Mouse (Mus musculus) induced T-regulatory cell, adult 2 months (primary cell): ENCODE results near the gene Rpl7a.

ENCODE experiments used
- DNase-seq: peaks from one replicate; pipeline ENCODE4 v3.0.0-alpha.2; 2012; ENCODE audit warnings: low read depth

Gene Rpl7a

DNA sequence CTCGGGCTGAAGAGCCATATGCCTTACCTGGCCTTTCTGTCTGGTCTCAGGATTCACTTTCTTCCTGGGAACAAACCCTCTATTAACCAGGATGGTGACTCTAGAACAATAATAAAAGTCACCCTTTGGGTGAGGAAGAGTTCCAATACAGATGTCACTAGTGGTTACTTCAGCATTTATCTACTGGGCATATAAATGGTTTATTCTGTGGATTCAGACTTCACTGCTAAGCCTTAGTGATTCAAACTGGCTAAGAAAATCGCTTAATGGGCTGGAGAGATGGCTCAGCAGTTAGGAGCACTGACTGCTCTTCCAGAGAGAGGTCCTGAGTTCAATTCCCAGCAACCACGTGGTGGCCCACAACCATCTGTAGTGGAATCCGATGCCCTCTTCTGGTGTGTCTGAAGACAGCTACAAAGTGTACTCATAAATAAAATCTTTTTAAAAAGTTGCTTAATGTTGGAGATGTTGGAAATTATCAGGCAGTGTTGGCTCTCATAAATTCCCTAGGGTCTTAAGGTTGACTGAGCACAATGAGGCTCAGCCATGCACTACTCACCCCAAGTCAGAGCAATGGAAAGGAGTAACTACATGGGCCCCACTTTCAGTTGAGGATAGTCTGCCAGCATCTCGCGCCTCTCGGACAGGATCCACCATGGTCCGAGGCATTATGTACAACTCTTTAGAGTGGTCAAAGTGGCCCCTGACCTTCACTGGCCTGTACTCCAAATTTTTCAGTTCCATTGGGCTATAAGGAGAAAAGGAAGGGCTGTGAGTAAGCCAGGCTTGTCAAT is 3.8 kb downstream of the Rpl7a start:
- no peak for DNase-seq

DNA sequence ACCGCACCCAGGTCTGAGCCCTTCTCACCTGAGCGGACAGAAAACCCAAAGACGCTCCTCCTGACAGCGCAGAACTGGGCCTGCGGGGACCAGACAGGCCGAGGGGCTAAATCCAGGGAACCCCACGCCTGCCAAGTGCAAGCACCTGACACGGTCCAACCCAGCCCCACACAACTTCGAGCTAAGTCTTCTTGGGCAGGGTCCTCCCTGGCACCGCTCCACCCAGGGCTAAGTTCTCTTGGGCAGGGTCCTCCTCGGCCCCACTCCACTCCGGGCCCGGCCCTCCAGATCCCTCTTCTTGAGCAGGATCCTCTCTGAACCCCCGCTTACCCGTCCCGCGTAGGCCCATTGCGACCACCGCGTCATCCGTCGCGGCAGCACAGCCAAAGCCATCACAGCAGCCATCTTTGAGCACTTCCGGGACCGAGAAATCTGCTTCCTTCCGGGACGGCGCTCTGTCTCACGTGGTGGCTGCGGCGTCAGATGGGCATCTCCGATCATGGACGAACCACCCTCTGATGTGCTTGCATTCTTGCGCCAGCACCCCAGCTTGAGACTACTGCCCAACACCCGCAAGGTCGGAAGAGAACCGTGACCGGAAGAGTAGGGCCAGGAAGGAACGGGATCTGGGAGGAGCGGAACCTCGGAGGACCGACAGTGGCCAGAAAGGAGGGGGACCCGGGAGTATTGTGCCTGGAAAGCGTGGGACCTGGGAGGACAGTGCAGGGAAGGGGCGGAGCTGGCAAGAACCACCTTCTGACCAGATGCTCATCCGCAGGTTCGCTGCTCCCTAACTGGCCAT is 5.6 kb downstream of the Rpl7a start, which contains the start of the genes Surf2 and Surf1:
Gene Surf2, plus strand, starts transcription at position 441 of the 802 bp plus-strand sequence.
Gene Surf1, minus strand, starts transcription at position 604 of the 802 bp plus-strand sequence.
- peak; percentile 92 for DNase-seq

DNA sequence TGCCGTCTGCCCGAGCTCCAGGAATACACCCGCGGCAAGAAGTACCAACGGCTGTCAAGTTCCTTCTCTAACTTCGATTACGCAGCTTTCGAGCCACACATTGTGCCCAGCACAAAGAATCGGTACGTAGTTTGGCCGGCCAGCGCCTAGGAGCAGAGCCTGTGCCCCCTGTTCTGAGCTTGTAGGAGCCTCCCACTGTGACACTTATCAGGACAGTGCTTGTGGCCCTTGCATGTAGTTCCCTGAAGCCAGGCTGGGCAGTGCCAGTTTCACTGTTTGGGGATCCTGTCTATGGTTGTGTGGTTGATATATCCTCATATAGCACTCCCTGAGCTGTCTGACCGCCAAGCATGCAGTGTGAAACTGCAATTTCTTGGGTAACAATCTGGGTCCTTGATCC is 6.2 kb downstream of the Rpl7a start:
- DNase-seq, result no peak

DNA sequence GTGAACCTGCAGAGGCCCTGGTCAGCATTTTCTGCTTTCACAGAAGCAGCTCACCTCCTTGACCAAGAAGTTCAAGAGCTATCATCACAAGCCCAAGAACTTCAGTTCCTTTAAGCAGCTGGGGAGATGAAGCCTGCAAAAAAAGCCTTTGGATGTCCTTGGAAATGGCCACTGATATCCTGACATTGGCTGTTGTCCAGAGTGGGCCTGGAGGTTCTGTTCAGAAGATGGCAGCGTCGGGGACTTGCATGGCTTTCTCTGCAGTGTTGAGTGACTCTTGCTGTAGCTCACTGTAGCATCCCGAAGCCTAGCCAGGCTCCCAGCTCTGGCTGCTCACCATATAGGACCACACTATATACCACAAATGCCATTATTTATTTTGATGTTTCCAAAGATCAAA is 9.1 kb downstream of the Rpl7a start:
- no peak for DNase-seq

DNA sequence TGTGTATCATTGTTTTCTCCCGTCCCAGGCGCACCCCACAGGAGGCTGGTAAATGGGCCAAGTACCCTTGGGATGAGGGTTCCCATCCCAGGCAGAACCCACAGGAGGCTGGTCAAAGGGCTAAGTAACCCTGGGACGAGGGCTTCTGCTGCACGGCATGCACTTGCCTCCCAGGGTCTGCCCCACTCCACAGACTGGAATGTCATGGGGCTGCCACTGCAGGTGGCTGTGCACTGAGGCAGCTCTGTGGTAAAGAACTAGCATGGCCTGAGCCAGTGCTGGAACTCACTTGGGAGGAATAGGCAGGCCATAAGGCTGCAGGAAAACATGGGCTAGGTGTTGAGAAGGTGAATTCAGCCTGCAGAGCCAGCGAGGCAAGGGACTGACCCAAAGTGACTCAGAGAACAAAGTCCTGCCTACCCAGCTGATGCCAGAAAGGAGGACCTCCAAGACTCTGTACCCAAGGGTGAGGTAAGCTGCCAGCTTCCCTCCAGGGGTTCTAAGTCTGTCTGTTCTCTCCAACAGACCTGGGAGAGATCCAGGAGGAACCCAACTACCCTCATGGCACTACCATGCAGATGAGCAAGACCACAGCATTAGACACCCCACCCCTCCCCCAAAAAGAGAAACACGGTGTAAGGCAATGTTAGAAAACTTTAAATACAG is 9.8 kb downstream of the Rpl7a start:
- no peak for DNase-seq

DNA sequence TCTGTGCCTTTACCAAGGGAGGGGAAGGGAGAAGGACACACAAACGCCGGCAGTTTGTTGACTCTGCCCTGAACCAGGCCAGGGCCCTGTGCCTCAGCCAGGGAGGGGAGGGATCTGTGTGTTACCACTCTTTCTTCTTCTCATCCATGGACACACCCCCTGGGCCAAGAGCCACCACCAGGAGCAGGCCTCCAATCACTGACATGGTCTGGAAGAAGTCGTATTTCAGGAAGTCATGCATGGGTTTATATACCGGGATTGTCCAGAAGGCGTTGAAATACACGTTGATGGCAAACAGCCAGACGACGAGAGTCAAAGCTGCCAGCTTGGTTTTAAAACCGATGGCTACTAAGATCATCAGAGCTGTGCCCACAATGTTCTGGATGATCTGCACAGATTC is 11.2 kb downstream of the Rpl7a start:
- DNase-seq, result no peak

DNA sequence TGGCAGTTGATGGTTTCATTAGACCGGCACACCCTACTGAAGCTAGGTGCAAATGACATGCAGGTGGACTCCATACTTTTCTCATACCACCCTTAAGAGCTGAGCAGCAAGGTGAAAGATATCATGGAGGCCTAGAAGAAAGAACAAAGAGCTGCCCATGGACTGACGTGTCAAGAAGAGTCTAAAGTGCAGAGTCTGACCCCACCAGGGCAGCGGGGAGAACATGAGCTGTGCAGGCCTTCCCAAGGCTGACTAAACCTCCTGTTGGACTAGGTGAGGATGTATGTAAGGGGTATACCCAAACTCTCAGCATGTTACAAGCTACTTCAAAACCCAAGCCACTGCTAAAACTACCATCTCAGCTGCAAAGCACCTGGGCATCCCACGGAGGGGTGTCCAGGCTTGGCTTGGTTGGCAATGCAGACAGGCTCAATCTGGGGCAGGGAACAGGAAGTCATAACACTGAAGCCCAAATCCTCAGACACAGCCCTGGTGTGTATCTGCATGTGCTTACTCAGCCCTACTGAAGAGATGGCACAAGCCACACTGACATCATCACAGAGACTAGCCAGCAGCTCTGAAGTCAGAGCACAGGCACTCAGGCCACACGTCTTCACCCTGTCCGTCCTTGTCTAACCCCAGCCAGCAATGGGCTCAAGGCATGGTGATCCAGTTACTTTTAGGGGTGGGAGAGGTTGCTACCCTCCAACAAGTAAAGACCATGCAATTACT is 17.3 kb downstream of the Rpl7a start:
- DNase-seq, result no peak

DNA sequence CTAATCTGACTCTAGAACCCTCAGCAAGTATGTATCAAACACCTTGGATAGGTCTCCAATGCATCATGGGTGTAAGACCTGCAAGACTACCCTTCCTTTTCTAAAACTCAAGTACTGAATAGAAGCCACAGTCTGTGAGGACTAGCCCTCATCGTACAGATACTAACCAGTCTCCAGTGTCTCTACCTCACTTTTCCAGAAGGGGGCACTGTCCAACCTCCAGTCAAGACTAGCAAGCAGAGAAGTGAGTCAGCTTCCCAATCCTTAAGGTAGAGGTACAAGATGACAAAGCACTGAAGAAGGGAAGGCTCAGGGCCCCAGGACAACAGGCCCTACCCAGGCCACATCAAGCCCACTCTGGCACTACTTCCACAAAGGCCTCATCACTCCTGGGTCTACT is 19.8 kb downstream of the Rpl7a start:
- peak; percentile 86 for DNase-seq

DNA sequence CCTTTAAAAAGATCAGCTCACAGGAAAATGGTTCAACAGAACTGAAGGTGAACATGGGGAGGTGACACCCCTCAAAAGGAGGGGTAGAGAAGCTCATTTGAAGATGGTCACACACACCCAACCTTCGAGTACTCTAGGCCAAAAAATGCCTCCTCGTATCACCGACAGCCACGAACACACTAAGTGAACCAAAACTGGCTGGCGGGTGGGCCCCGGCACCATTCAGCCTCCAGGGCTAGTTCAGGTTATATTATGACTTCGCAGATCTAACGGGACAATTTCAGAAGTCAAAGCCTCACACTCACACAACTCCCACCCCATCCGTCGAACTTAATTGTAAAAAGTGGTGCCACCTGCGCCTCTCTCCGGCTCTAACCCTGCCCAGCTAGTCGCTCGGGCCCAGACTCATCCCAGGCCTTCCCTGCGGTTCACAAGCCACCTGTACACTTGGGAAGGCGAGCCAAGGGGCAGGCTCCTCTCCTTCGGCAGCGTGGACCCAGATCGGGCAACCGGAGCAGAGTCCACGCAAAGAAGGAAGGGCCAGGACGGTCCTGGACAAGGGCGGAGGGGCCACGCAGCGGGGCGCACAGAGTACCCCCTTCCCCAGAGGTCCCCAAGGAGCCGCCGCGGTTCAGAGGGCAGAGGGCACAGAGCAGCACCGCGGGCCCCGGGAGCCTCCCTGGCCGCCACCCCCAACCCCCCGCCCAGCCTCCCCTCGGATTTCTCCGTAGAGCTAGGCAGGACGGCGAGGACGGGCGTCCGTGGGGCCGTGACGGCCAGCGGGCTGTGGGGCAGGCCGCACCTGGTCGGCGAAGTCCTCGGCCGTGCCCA is 22.1 kb downstream of the Rpl7a start:
- peak; percentile 54 for DNase-seq

DNA sequence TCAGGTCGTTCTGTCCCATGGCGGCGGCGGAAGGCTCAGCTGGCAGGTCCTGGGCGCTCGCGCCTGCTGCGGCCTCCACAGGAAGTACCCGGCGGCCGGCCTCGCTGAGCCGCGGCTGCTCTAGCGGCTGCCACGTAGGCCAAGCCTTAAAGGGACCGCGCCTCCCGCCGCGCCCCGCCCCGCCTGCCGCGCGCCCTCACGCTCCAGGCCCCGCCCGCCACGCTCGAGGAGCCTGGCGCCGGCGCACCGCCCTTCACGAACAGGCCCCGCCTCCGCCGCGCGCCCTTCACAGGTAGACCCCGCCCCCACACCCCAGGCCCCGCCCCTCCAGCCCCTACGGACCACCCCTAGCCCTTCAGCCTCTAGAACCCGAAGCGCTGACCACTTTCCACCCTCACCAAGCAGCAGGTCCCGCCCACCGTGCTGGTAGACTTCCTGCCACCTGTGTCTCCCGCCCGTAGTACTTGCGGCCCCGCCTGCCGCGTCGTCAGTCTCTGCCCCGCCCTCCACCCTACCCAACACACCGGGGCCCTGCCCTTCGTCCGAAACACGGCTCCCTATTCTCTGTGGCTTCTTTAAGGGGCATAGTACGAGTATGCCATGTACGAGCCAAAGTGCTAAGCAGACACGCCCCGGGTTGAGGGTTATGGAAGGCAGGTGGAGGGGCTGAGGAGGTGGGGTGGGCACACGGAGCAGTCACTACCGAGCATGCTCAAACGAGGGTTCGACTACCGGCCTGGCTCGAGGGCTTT is 22.9 kb downstream of the Rpl7a start, which contains the start of the genes Surf4 and Stkld1:
Gene Surf4, minus strand, starts transcription at position 625 of the 752 bp plus-strand sequence.
Gene Stkld1, plus strand, starts transcription at position 744 of the 752 bp plus-strand sequence.
- peak; percentile 96 for DNase-seq

DNA sequence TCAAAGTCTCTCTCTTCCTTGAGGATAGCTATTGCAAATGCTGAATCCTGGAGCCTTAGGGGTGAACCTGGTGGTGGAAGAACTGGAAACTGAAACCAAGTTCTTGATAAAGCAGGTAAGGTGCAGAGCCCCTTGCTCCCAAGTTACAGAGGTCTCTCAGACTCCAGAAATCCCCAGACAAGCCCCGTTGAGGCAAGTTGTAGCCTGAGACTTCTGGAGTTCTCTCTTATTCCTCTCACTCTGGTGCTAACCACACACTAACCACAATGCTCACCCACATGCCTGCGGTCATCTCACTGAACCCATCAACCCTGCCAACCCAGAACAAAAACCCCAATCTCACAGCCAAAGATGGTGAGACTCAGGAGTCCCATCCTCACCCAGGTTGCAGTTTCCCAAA is 24.7 kb downstream of the Rpl7a start:
- peak; percentile 63 for DNase-seq

DNA sequence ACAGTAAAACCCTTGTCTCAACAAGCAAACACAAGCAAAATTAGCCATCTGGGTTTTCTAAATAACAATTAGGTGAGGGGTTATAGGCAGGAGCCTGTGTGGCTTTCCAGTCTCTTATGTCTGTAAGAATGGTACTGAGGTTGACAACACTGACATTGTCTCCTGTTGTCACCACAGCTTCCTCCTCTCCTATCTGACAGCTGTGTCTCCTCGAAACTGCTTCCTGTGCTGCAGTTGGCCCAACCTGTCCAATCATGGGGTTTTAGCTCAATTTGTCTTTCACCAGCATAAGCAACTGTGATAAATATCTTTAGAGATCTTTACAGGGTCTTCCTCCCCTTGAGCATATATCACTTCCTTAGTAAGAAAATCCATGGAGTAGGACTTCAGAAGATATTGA is 25.9 kb downstream of the Rpl7a start:
- DNase-seq, result peak; percentile 64

DNA sequence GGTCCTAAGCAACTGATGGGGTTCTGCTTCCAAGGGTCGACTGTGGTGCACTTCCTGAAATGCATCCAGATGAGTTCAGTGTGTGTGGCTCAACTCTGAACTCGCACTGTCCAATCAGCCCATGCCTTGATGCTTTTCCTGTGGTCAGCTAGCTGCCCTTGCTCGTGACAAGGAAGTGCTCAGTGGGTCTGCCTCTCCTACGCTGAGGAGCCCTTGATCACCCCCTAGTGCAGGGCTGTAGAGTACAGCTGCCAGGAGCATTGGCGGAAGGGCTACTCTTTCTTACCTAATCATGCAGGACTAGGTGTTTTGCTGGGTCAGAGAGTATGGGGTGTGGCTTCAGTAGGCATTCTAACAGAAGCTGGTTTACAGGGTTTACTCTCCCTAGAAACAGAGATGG is 31.0 kb downstream of the Rpl7a start:
- DNase-seq, result peak; percentile 25

DNA sequence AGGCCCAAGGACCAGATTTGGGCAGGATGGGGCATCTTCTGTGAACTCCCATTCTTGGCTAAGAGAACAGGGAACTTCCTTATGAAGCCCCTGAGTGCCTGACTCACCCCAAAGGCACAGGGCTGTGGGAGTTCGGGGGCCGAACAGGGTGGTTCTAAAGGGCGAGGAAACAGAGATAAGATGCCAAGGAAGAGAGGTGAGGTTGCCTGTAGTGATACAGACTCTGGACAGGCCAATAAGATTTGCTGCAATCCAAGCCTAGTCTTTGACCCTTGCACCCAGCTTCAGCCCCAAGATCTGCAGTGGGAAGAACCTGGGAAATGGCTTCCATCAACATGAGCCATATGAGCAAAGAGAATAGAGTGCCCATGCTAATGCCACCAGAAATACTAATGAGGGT is 32.7 kb downstream of the Rpl7a start:
- DNase-seq, result no peak

DNA sequence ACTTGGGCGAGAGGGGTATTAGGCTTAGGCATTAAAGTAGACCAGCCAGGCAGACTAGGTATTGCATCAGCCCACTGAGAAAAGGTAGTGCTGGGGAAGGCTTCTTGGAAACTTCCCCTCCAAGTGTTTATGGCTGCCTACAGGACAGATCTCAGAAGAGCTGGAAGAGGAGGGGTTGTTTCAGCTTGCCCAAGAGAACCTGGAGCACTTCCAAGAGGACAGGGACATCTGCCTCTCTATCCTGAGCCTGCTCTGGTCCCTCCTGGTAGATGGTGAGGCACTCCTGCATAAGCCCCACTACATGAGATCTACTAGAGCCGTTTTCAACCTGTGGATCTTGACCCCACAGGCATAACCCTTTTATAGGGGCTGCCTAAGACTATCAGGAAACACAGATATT is 39.8 kb downstream of the Rpl7a start:
- DNase-seq, result no peak

DNA sequence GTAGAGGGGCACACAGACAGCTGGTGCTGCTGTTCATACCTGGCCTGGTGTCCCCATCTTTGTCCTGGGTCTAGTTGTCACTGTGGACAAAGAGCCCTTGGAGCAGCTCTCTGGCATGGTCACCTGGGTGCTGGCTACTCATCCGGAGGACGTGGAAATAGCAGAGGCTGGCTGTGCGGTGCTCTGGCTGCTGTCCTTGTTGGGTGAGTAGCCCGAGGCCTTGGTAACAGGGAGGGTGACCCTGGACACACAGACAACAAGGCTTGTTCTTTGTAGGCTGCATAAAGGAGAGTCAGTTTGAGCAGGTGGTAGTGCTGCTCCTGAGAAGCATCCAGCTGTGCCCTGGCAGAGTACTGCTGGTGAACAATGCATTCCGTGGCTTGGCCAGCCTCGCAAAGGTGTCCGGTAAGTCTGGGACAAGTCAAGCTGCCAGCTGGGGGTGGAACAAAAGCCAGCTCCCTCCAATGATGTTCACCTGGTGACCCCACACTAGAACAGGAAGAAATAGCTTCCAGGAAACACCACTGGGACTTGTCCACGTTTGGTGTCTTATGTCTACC is 40.9 kb downstream of the Rpl7a start:
- DNase-seq, result no peak

DNA sequence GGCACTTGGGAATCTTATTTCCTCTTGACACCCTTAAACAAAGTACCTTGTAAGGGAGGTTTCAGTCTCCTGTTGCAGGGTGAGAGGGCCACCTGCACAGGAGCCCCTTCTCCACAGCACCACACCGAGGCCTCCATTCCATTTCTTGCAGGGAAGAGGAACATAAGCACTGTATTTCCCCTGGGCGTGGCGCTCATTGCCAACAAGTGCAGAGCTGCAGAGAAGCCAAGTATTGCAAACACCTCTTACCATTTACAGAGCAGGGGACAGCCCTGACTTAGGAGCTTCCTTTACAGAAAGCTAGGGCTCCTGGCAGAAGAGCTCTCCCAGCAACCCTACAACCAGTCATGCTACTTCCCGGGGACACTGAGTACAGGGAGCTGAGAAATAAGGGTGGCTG is 41.6 kb downstream of the Rpl7a start:
- no peak for DNase-seq

DNA sequence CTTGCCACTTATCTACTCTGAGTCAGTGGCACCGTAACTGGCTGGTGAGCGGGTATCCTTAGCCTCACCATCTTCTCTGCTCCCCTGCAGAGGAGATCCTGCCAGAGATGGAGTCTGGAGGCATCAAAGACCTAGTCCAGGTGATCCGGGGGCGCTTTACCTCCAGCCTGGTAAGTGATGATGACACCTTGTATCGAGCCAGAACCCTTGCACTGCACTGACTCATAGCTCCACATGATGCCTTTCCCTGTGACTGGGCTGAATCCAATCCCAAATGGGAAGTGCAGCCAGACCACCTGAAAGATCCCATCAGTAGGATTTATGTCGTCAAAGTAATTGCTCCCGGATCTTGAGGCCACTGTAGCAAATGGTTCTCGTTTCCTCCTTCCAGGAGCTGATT is 42.3 kb downstream of the Rpl7a start:
- DNase-seq, result no peak

DNA sequence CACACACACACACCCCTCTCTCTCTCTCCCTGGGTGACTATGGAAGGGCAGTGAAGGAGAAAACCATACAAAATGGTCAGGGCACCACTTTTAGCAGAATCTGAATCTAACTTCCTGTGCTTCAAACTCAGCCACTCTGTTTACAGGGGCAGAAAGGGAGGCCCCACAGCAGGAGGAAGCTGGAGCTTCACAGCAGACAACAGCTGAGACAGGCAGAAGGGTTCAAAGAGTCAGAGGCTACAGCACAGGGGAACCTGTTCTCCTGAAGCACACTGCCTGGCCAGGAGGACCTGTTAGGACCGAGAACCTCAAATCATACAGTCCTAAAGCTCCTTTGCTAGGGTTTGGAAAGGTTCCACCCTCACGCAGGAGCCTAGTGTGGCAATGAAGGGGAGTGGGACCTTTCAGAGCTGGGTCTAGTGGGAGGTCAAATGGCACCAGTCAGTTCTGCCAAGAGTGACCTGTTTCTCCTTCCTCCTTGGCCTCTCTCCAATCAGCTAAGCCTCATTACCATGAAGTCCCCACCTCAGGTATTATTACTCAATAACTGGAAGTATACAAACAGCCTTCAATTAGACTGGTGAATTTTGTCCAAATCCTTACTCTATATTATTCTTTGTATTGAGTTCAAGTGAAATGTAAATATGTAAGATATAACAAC is 44.3 kb downstream of the Rpl7a start:
- no peak for DNase-seq
